Mouse (Mus musculus): ENCODE data around the gene Scoc.
"Not testable (repeated sequence)": the region's sequence is repeated elsewhere in the genome, so short reads cannot be mapped to it uniquely, and the experiment has no call there.

Scoc gene

DNA sequence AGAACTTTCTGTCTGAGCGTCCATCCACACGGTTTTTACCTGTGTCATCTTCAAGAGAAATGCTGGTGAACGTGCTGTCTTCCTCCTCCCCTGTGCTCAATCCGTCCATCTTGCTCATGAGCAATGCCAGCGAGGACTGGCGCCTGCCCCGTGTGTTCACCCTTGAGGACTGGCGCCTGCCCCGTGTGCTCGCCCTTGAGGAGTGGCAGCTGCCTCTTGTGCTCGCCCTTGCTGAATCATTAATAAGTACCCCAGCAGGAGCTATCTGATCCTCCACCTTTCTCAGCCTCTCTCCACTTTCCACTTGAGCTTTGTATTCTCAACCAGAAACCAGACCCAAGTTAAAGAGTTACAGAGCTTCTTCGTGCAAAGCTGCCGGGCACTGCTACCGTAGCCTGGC lies at the start of gene Scoc:
Gene Scoc (minus strand): TSS at position 170 of the 400 bp plus-strand sequence.
- DNase-seq (ENCODE audit: low spot score in 2 of 2): no peak

DNA sequence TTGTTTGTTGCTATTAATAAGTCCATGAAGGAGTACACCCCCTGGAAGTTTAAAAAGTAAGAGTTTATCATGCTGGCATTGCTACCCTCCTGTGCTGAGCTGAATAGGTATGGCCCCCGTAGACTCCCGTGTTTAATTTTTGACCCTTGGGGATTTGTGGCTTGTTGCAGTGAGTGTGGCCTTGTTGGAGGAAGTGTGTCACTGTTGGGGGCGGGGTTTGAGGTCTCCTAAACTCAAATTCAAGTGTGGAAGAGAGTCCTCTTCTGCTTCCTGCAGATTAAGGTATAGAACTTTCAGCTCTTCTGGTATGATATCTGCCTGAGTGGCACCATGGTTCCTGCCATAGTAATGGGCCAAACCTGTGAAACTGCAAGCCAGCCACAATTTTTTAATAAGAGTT lies 1.4 kb upstream of the Scoc start:
- no peak for DNase-seq (ENCODE audit: low spot score in 2 of 2)

DNA sequence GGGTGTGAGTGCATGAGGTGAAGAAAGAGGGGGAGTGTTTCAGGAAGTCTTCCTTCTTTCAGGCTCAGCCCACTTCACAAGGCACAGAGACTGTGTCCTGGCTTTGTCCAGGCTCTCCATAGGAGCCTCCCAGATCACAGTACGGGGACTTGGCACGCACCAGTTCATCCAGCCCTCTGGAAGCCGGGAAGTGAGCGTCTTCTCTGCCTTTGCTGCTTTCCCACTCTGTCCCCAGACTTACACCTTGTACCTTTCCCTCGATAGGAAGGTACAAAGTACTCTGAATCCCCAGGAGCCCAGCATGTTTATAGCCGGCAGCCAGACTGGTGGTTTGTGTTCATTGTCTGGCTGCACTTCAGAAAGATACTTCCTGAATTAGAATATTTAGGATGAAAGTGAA lies 1.1 kb downstream of the Scoc start:
- DNase-seq (ENCODE audit: low spot score in 2 of 2): no peak

DNA sequence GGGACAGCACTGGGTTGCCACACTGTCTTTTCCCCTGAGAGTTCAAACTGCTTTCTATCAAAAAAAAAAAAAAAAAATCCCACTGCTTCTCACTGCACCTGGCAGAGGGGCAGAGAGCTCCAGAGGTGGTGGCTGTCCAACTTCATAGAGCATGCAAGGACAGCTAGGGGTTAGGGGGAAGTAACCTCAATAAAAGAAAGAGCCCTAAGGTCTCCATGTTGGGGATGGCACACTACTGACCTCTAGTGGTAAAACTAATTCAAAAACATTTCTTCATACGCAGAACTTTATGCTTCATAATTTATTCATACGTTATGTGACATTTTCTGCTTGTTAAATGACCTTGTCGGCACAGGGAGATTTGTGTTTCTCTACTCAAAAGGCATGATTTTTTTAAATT lies 7.1 kb downstream of the Scoc start:
- no peak for DNase-seq (ENCODE audit: low spot score in 2 of 2)

DNA sequence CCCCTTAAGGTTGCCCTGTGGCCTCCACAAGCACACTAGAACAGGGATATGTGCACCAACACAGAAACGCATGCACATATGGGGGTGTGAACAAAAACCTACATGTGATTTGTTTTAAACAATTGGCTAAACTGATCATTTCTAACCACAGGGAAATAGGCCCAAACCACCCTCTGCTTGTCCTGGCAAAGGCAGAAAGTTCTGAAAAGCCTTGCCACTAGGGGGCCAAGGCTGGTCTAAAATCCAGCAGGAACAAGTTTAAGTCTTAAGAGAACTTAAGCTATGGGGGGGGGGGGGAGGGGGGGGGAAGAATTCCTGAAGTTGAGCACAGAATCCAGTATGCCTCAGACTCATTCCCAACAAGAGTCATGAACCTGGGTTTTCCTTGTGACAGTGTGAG lies 8.2 kb downstream of the Scoc start:
- no peak for DNase-seq (ENCODE audit: low spot score in 2 of 2)

- no peak for DNase-seq (ENCODE audit: low spot score in 2 of 2)
Measured at GRCm38 (mm10) chr8:83443052-83443400, 15.2 kb downstream of the Scoc start.

DNA sequence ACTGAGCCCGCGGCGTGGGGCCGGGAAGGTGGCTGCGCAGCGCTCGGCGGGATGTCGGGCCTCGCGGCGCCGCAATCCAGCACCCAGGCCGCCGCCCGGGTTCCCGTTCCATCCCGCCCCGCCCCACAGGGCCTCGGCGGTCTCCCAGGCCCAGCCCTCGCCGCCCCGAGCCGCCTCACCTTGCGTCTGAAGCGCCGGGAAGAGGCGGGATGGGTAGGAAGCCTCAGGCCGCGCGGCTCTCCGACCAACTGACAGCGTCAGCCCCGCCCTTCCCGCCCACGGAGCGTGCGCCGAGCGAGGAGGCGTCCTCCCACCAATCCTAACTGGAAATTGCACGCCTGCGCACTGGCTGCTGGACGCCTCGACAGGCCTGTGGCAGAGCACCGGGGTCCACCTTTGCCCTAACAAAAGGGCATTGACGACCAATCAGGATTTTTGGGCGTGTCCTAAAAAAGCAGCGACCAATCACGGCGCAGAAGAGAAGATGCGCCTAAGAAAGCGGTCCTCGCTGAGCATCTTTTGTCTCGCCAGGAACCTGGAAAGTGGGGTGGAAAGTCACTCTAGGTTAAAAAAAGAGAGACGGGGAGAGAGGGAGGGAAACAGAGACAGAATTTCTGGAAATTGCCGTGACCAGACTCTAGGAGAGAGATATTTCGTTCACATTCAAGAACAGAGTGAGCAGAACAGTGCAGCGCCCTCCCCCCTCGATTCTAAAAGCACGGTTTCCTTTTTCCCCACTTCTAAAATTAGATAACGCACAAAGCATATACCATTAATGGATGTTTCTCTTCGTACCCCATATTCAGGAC lies 15.7 kb downstream of the Scoc start:
- peak; percentile 95 to 97 for DNase-seq (ENCODE audit: low spot score in 2 of 2)

GRCm38 (mm10) chr8:83441656-83442242 lies 16.4 kb downstream of the Scoc start:
- DNase-seq (ENCODE audit: low spot score in 2 of 2): no peak

GRCm38 (mm10) chr8:83437077-83437476 lies 21.1 kb downstream of the Scoc start:
- no peak for DNase-seq (ENCODE audit: low spot score in 2 of 2)

DNA sequence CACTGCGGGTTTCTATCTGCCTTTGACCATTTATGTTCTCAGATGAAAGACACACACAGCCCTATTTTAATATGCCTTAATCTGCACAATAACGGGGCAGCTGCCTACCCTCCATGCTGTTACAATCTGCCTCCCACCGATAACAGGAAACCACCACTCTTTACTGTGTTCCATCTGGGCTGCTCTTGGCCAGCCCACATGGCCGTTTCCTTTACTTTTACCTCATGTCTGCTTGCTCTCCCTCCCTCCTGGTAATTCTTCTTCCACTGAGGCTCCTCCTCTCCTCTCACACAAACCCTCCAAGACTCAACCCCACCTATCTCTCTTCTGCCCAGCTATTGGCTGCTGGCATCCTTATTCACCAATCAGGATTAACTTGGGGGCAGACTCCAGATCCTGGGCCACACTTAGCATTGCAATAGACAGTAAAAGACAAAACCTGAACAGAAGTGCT lies 29.1 kb downstream of the Scoc start:
- no peak for DNase-seq (ENCODE audit: low spot score in 2 of 2)

- not testable (repeated sequence) for DNase-seq (ENCODE audit: low spot score in 2 of 2)
Measured at GRCm38 (mm10) chr8:83428621-83429020, 29.6 kb downstream of the Scoc start.

GRCm38 (mm10) chr8:83426949-83427348 lies 31.2 kb downstream of the Scoc start:
- DNase-seq (ENCODE audit: low spot score in 2 of 2): no peak

- no peak for DNase-seq (ENCODE audit: low spot score in 2 of 2)
Measured at GRCm38 (mm10) chr8:83426104-83426759, 32.0 kb downstream of the Scoc start.

GRCm38 (mm10) chr8:83425202-83425601 lies 33.0 kb downstream of the Scoc start:
- DNase-seq (ENCODE audit: low spot score in 2 of 2): no peak

- DNase-seq (ENCODE audit: low spot score in 2 of 2): no peak
Measured at GRCm38 (mm10) chr8:83423032-83423825, 35.0 kb downstream of the Scoc start.

GRCm38 (mm10) chr8:83421354-83421753 lies 36.8 kb downstream of the Scoc start:
- no peak for DNase-seq (ENCODE audit: low spot score in 2 of 2)

DNA sequence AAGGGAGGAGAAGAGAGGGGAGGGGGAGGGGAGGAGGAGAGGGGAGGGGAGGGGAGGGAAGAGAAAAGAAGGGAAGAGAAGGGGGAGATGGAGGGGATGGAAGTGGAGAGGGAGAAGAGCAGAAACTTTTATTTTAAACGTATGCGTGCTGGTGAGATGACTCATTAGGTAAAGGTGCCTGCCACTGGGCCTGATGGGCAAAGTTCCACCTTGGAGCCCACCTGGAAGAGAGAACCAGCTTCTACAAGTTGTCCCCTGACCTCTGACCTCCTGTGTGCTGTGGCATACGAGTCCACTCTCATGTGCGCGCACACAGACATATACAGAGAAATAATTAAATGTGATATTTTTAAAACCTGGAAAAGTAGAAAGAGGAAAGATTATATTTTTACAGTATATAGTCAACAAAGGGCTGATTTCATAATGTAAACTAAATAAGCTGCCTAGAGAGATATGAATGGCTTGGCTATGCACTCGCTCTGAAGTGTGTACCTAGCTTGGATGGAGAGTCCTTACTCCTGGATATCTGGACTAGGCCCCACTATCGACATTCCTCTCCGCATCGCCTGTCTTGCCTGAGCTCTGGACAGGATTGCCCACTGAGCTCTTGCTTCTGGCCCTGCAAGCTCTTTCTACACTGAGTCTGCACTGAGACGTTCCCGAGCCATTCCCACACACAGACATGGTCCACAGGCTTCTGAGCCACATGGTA lies 39.2 kb downstream of the Scoc start:
- DNase-seq (ENCODE audit: low spot score in 2 of 2): no peak

- DNase-seq (ENCODE audit: low spot score in 2 of 2): no peak
Measured at GRCm38 (mm10) chr8:83417970-83418369, 40.2 kb downstream of the Scoc start.

GRCm38 (mm10) chr8:83416878-83417277 lies 41.3 kb downstream of the Scoc start:
- DNase-seq (ENCODE audit: low spot score in 2 of 2): no peak

GRCm38 (mm10) chr8:83408496-83408895 lies 49.7 kb downstream of the Scoc start:
- no peak for DNase-seq (ENCODE audit: low spot score in 2 of 2)

DNA sequence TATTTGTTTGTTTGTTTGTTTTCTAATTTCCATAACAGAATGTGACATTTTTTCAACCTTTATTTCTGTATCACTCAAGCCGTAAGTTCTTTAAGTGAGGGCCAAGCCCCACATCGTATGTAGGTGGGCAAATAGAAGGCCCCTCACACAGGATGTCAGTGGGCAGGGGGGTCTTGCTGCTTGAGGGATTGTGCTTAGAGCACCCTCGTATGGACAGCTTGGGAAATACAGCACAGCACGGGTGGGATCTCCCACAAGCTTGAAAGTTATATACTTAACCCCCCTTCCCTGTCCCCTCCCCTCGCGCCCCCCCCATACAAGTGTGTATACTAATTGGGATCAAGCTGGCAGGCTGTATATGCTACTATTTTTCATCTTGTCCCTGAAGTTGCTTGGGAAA lies 51.4 kb downstream of the Scoc start:
- DNase-seq (ENCODE audit: low spot score in 2 of 2): no peak
